Mouse (Mus musculus): ENCODE data around the gene 1700020N01Rik.

1700020N01Rik gene

GRCm38 (mm10) chr10:21670168-21670567, 77.2 kb downstream of the 1700020N01Rik start:
- DNase-seq, result no peak

Measured in thymus, postnatal 4 days (tissue).